9 mouse cellular contexts compared by ENCODE assay signal in genomic region chr16:10694414-10694851, GRCm38 (mm10).
DNase-seq lines count a peak whose midpoint lies in the region; ATAC-seq lines count a peak whose summit lies in the region.
"Had no signal": no experiment of that assay in that cellular context is flagged by ENCODE, and none has a peak within 500 bp of the region (broad histone marks: within the 10 kb centered on the region; RNA-seq: fewer than 3 reads in every experiment).

No protein-coding gene starts in this region.

- H3K36me3 ChIP-seq in stomach, embryonic 15.5 days, result no peaks in the 10 kb centered on the region

- no peak overlapping the region for H3K27ac ChIP-seq in stomach, embryonic 15.5 days

- no peak overlapping the region for H3K9ac ChIP-seq in stomach, embryonic 15.5 days

- no peak overlapping the region for H3K4me3 ChIP-seq in stomach, embryonic 15.5 days (replicated peaks)

- WGBS in stomach, embryonic 15.5 days, result 22% methylated on average over 11 of the region's 11 CpGs

- no peak overlapping the region for H3K4me2 ChIP-seq in stomach, embryonic 15.5 days

- H3K27me3 ChIP-seq in stomach, embryonic 15.5 days (replicated peaks), result no peaks in the 10 kb centered on the region
- H3K27me3 ChIP-seq: CH12.LX had no signal

- peaks cover 14% of the 10 kb centered on the region; the same call in 1 of the 2 replicates for H3K4me1 ChIP-seq in stomach, embryonic 15.5 days

- ATAC-seq in stomach, embryonic 15.5 days (ENCODE audit: insufficient read depth, low FRiP score, low read depth), result peak; percentile 69; the same call in 1 of the 2 replicates
- ATAC-seq in erythroblast, adult 5-6 weeks (replicated peaks; ENCODE audit: low FRiP score, poor library complexity, severe bottlenecking), result no peak
- ATAC-seq in monocyte, adult 5-6 weeks (replicated peaks; ENCODE audit: insufficient number of reproducible peaks, low FRiP score, low TSS enrichment, poor library complexity, severe bottlenecking), result no peak

- no peaks in the 10 kb centered on the region for H3K9me3 ChIP-seq in stomach, embryonic 15.5 days

- peak; percentile 34 to 51 for DNase-seq in cerebellum, postnatal 25 days
- no peak for DNase-seq in cerebellum, adult 11-12 months
- peak; percentile 52 for DNase-seq in testis, postnatal 10 days (ENCODE audit: low spot score)
- DNase-seq in testis, postnatal 14 days (ENCODE audit: low spot score), result no peak
- peak; percentile 72 to 75 for DNase-seq in kidney, postnatal 36 days

Comparison
In these comparisons a context has a peak if more than half of its experiments do, and no peak if none do; other contexts are left out.
1. DNase-seq: peak in cerebellum, postnatal 25 days (2 of 2), testis, postnatal 10 days (single experiment) and kidney, postnatal 36 days (2 of 2); none in cerebellum, adult 11-12 months (single experiment) and testis, postnatal 14 days (single experiment).